Mouse (Mus musculus) neural tube, embryonic 11.5 days (tissue): Measurements from ENCODE around the gene Prdm8. TPM values are rescaled to one million over a fixed set of nuclear protein-coding genes. Genes with fewer than 3 reads are reported as not detected.
A peak's percentile ranks its signal among the peaks of the same experiment; 100 is the strongest.

Source experiments
- ATAC-seq: fragments of 200-750 bp; cut with Nextera tagmentation; 2 replicates; pipeline ENCODE4 v1.8.0; 2017; ENCODE audit warnings: moderate number of reproducible peaks, mild to moderate bottlenecking, moderate TSS enrichment, moderate library complexity; ENCODE audit not compliant: insufficient read depth, low FRiP score, low TSS enrichment
- DNase-seq: peaks from one replicate; pipeline ENCODE4 v3.0.0-alpha.2; 2015; ENCODE audit warnings: low spot score
- H3K27ac ChIP-seq: fragments of 300-500 bp; sonication (generic); 2 replicates; pipeline ENCODE4 v1.5.1; 2014; ENCODE audit warnings: low read depth, mild to moderate bottlenecking, low read length
- H3K27me3 ChIP-seq: fragments of 300-500 bp; sonication (generic); 2 replicates; pipeline ENCODE4 v1.6.1; 2014; ENCODE audit warnings: mild to moderate bottlenecking, low read length, mixed read lengths; ENCODE audit not compliant: control insufficient read depth, insufficient read depth
- H3K36me3 ChIP-seq: fragments of 300-500 bp; sonication (generic); 2 replicates; pipeline ENCODE4 v1.6.1; 2014; ENCODE audit warnings: mild to moderate bottlenecking, low read length, moderate library complexity, mixed read lengths; ENCODE audit not compliant: control insufficient read depth, insufficient read depth
- H3K4me1 ChIP-seq: fragments of 300-500 bp; sonication (generic); 2 replicates; pipeline ENCODE4 v1.6.1; 2014; ENCODE audit warnings: low read length, mixed read lengths; ENCODE audit not compliant: control insufficient read depth, insufficient read depth
- H3K4me2 ChIP-seq: fragments of 300-500 bp; sonication (generic); 2 replicates; pipeline ENCODE4 v1.6.1; 2014; ENCODE audit warnings: low read depth, mild to moderate bottlenecking, moderate library complexity
- H3K4me3 ChIP-seq: fragments of 300-500 bp; sonication (generic); 2 replicates; pipeline ENCODE4 v1.5.1; 2014; ENCODE audit warnings: low read depth, low read length
- H3K9ac ChIP-seq: fragments of 300-500 bp; sonication (generic); 2 replicates; pipeline ENCODE4 v1.6.1; 2014; ENCODE audit warnings: mild to moderate bottlenecking, low read length
- H3K9me3 ChIP-seq: fragments of 300-500 bp; sonication (generic); 2 replicates; pipeline ENCODE4 v1.6.1; 2016; ENCODE audit warnings: low read length; ENCODE audit not compliant: control insufficient read depth
- WGBS: fragments of 180-500 bp; shearing (Covaris S2); extraction: QIAGEN DNeasy Blood & Tissue Kit; methylation state at CpG from one replicate; pipeline ENCODE4 v1.1.7; 2014; 5-methylcytosine and 5-hydroxymethylcytosine counted together
- polyA plus RNA-seq: library from polyadenylated mRNA; unstranded; fragments of >200 nt; fragmentation: Nextera tagmentation; extraction: Ambion mirVana; gene quantifications from 2 replicates; pipeline ENCODE4 v1.2.1, GENCODE M21; 2014

Prdm8 gene
- polyA plus RNA-seq, 1 experiment from 2014 or later, result 5.9 TPM

DNA sequence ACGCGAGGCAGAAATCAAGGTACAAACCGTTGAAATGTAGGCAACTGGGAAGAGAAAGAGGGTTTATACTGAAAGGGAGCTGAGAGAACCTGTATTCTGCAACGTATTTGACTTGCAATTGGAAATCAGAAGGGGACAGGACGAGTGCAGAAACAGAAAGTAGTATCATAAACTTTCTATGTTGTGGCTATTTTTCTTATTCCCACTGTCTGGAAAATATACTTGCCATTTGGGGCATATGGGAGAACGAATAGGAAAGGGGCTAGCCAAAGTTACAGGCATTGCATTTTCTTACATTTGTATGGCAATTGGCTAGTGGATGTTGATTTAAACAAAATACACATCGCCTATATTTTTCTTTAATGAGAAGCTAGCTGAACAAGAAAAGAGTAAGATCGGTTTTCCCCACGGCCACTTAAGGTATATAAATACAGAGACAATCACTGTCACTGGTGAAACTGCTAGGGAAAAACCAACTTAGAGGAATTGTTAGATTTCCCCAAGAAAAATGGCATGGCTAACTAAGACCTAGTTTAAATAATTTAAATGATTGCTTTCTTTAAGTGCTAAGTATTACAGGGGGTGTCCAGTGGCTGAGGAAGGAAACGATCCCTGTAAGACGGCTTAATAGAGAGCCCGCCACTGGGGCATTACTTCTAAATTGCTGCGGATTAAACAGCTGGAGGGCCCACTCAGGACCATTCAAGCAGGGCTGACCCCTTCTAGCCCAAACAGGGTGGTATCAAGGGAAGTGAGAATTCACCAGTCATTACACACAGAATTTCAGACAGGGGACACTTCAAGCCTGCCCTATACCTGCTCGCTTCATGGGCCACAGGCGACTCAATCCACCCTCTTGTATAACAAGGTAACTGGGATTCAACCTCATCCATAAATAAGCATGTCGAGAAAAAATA is 14.9 kb downstream of the Prdm8 start:
- H3K4me2 ChIP-seq, result peak overlapping the region; percentile 91
- peaks cover 5% of the 10 kb centered on the region; the same call in 1 of the 2 replicates for H3K4me1 ChIP-seq
- ATAC-seq (peak; percentile 10; the same call in 1 of the 2 replicates), DNase-seq (peak; percentile 49)
- H3K9me3 ChIP-seq, result no peaks in the 10 kb centered on the region
- peak overlapping the region; percentile 47 for H3K9ac ChIP-seq
- peak overlapping the region; percentile 57 for H3K4me3 ChIP-seq
- H3K27ac ChIP-seq, result no peak overlapping the region; the same call in 1 of the 2 replicates
- H3K36me3 ChIP-seq, result no peaks in the 10 kb centered on the region
- 2% methylated on average over 16 of the region's 16 CpGs for WGBS
- H3K27me3 ChIP-seq, result peaks cover 57% of the 10 kb centered on the region

DNA sequence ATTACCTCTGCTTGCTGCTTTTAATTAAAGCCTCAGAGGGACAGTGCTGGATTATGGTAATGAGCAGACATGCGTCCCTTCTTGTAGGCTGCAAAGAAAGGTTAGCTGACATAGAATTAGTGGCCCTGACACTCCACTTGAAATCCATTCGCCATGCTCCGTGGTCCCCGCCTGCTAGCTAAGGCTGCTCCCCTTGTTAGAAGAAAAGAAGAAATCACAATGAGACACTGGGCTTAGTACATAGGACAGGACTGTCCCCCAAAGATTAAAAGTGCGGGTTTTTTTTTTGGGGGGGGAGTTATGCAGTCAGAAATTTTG is 15.6 kb downstream of the Prdm8 start:
- 0% methylated on average over 5 of the region's 5 CpGs for whole genome bisulfite sequencing
- H3K4me3 ChIP-seq, result peak overlapping the region; percentile 57
- peak overlapping the region; percentile 91 for H3K4me2 ChIP-seq
- peak; percentile 71; the same call in 1 of the 2 replicates for ATAC-seq
- no peaks in the 10 kb centered on the region for H3K9me3 ChIP-seq
- no peak overlapping the region for H3K27ac ChIP-seq
- peaks cover 5% of the 10 kb centered on the region; the same call in 1 of the 2 replicates for H3K4me1 ChIP-seq
- peak; percentile 63 for DNase-seq
- H3K27me3 ChIP-seq, result peaks cover 60% of the 10 kb centered on the region
- H3K36me3 ChIP-seq, result no peaks in the 10 kb centered on the region
- peak overlapping the region; percentile 41 for H3K9ac ChIP-seq

- Histone ChIP-seq H3K4me3 (peak overlapping the region; percentile 57), H3K4me2 (peak overlapping the region; percentile 91), H3K36me3 (no peaks in the 10 kb centered on the region), H3K27me3 (peaks cover 65% of the 10 kb centered on the region), H3K9ac (peak overlapping the region; percentile 41), H3K4me1 (peaks cover 5% of the 10 kb centered on the region; the same call in 1 of the 2 replicates), H3K27ac (no peak overlapping the region), H3K9me3 (no peaks in the 10 kb centered on the region)
- ATAC-seq (no peak), DNase-seq (peak; percentile 32)
- WGBS, result 2% methylated on average over 14 of the region's 14 CpGs
Observed at GRCm38 (mm10) chr5:98183031-98183595, 16.1 kb downstream of the Prdm8 start.

DNA sequence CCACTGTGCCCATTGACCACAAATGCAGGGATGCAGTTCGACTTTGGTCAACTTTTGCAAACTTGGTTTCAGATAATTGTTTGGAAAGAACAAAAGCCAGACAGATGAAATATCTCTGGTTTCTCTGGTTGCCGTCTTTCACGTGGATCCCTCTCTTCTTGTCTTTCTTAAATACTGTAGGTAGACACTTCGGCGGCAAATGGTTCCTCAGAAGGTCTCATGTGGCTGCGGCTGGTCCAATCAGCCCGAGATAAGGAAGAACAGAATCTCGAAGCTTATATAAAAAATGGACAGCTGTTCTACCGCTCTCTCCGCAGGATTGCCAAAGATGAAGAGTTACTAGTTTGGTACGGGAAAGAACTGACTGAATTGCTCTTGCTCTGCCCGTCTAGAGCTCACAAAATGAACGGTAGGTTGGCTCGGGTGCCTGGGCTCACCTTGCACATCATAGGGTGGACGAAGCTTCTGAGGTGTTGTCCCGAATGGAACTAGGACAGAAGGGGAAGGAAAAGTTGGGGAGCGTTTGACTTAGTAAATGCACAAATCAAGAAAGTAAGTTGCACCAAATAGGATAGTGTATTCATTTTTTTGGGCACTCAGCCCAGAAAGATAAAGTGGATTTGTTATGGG is 17.4 kb downstream of the Prdm8 start:
- WGBS, result 2% methylated on average over 17 of the region's 17 CpGs
- Histone ChIP-seq H3K4me1 (peaks cover 5% of the 10 kb centered on the region; the same call in 1 of the 2 replicates), H3K9me3 (no peaks in the 10 kb centered on the region), H3K27ac (no peak overlapping the region), H3K4me2 (peak overlapping the region; percentile 91), H3K36me3 (no peaks in the 10 kb centered on the region), H3K9ac (no peak overlapping the region; the same call in 1 of the 2 replicates), H3K4me3 (peak overlapping the region; percentile 57), H3K27me3 (peaks cover 68% of the 10 kb centered on the region)
- DNase-seq, result no peak
- ATAC-seq, result no peak

DNA sequence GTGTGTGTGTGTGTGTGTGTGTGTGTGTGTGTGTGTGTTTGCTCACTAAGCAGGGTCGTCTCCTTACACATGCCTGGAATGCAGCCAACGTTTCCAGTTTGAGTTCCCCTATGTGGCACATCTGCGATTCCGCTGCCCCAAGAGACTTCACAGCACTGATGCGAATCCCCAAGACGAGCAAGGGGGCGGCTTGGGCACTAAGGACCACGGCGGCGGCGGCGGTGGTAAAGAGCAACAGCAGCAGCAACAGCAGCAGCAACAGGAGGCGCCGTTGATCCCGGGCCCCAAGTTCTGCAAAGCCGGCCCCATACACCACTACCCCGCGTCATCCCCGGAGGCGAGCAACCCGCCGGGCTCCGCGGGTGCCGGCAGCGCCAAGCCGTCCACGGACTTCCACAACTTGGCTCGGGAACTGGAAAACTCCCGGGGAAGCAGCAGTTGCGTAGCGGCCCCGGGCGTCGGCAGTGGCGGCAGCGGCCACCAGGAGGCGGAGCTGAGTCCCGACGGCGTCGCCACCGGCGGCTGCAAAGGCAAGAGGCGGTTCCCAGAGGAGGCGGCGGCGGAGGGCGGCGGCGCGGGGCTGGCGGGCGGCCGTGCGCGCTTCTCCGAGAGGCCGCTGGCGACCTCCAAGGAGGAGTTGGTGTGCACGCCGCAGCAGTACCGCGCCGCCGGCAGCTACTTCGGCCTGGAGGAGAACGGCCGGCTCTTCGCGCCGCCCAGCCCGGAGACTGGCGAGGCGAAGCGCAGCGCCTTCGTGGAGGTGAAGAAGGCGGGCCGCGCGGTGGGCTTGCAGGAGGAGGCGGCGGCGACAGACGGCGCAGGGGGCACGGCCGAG is 18.2 kb downstream of the Prdm8 start:
- Histone ChIP-seq H3K4me2 (peak overlapping the region; percentile 91), H3K36me3 (no peaks in the 10 kb centered on the region), H3K27ac (peak overlapping the region; percentile 60), H3K27me3 (peaks cover 68% of the 10 kb centered on the region), H3K4me1 (peaks cover 7% of the 10 kb centered on the region; the same call in 1 of the 2 replicates), H3K9me3 (no peaks in the 10 kb centered on the region), H3K4me3 (peak overlapping the region; percentile 57), H3K9ac (peak overlapping the region; percentile 66)
- WGBS, result 1% methylated on average over 69 of the region's 89 CpGs
- ATAC-seq (peak; percentile 23; the same call in 1 of the 2 replicates), DNase-seq (peak; percentile 91)

DNA sequence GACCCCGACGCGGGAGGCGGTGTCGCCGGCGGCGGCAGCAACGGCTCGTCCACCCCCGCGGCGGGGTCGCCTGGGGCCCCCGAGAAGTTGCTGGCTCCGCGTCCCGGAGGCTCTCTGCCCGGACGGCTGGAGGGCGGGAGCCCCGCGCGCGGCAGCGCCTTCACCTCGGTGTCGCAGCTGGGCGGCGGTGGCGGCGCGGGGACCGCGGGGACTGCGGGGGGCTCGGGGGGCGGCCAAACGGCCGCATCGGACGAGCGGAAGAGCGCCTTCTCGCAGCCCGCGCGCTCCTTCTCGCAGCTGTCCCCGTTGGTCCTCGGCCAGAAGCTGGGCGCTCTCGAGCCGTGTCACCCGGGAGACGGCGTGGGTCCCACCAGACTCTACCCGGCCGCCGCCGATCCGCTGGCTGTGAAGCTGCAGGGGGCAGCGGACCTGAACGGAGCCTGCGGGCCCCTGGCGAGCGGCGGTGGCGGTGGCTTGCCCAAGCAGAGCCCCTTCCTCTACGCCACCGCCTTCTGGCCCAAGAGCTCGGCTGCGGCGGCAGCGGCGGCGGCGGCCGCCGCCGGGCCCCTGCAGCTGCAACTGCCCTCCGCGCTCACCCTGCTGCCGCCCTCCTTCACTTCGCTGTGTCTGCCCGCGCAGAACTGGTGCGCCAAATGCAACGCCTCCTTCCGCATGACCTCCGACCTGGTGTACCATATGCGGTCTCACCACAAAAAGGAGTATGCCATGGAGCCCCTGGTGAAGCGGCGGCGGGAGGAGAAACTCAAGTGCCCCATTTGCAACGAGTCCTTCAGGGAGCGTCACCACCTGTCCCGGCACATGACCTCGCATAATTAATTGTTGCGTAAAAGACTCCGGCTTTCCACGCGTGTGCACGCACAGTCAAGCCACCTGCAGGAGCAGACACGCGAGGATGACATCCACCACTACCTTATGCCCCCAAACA is 19.1 kb downstream of the Prdm8 start:
- WGBS, result under 1% methylated on average over 82 of the region's 106 CpGs
- H3K4me1 ChIP-seq, result peaks cover 7% of the 10 kb centered on the region; the same call in 1 of the 2 replicates

DNA sequence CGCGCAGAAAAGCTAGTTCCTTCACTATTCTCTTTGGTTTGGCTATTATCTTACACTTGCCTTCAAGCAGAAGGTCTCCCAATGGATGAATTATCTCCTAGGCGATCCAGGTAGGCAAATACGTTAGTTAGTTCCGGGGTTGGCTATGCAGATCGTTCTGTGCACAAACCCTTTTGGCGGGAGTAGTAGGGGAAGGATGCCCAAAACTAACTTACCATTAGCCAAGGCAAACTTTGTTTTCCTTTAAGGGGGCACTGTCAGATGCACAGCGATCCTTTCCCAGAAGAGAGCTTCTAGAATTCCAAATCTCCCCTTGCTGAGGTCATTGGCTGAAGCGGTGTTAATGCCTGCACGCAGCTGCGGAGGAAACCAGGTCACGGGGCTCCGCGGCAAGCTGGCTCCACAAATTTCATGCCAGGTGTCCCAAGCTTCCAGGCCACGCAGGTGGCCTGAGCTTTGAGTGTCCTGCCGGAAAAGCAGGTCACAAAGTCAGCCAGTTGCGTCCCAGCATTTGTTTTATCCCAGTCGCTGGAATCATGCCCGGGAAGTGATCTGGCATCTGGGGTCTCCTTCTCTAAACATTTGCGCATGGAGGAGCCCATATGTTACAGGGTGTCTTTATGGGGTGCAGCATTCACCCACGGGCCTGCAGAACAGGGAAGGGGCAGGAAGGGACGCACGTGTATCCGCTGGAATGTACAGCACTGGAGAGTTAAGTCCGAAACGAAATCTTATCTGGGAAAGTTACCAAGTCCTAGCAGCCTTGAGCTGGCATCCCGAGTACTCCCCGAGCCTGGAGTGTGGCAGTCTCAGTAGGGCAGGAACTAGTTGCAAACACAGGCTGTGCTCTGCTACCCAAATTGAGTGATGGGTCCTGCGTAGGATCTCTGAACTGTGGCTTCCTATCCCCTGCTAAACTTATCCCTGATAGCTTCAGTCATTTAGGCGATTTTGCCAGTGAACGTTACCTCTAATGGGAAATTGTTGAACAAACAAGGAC is 22.5 kb downstream of the Prdm8 start:
- Histone ChIP-seq H3K36me3 (no peaks in the 10 kb centered on the region), H3K4me3 (no peak overlapping the region), H3K9me3 (no peaks in the 10 kb centered on the region), H3K9ac (no peak overlapping the region), H3K4me1 (peaks cover 7% of the 10 kb centered on the region; the same call in 1 of the 2 replicates), H3K27ac (no peak overlapping the region), H3K27me3 (peaks cover 58% of the 10 kb centered on the region), H3K4me2 (peak overlapping the region; percentile 23)
- DNase-seq (peak; percentile 28), ATAC-seq (no peak)
- WGBS, result under 1% methylated on average over 31 of the region's 31 CpGs

More for the DNA sequence above, 19.1 kb downstream of the Prdm8 start:
- peak overlapping the region; percentile 66 for H3K9ac ChIP-seq
- H3K36me3 ChIP-seq, result no peaks in the 10 kb centered on the region
- DNase-seq (peak; percentile 65), ATAC-seq (0 out of 2 replicates have a peak, but pooled peaks have one; percentile 8)
- peaks cover 72% of the 10 kb centered on the region for H3K27me3 ChIP-seq
- H3K4me3 ChIP-seq, result peak overlapping the region; percentile 57
- H3K27ac ChIP-seq, result peak overlapping the region; percentile 60
- peak overlapping the region; percentile 91 for H3K4me2 ChIP-seq
- no peaks in the 10 kb centered on the region for H3K9me3 ChIP-seq
